Mouse (Mus musculus): Measurements from ENCODE around the gene Nomo1.

Gene Nomo1

DNA sequence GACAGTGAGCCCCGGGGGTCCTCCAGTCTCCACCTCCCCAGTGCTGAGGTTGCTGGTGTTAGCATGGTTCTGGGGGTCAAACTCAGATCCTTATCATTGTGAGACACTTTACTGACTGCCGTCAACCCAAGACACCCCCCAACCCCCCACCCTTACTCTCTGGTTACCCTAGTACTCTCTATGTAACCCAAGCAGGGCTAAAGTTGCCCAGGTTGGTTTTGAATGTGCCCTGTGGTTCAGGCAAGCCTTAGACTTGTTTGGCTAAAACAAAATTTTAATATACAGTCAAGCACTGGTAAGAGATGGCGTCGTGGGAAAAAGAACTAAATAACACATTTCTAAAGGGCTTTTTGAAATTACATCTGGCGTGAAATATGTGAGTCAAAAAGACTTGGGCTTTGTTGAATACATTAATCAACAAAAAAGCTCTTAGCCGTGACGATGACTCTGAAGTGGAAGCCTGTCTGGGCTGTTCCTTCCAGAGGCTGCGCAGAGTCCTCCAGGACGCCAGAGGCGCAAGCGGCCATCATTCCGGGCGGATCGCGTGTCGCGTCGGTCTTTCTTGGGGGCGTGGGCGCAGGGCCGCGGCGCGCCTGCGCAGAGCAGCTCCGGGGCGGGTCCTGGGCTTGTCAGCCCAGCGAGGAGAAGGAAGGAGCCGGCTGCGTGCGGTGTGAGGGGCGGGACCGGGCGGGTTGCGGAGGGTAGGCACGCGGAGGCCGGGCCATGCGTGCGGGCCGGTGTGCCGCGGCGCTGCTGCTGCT is at the start of gene Nomo1:
Gene Nomo1, plus strand, starts transcription at position 590 of the 761 bp plus-strand sequence.
- peak; percentile 87 for DNase-seq (ENCODE audit: low spot score)

DNA sequence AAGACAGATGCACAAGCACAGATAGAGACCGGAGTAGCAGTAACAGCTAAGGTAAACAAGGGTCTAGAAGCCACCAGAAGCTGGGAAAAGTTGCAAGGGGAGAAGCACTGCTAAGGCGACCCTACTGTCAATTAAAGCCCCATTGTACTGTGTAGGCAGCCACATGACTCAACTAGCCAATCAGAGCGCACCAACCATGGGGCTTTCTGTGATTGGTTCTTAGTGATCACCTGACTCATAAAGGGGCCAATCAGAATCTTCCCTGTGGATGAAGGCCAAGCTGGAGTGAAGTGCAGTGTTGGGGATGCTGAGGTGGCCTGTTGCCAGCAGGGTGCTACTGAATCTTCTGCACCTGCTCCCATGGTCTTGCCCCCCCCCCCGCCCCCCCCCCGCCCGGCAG is 46.6 kb upstream of the Nomo1 start:
- no peak for DNase-seq (ENCODE audit: low spot score)

- DNase-seq (ENCODE audit: low spot score): no peak
Measured at GRCm38 (mm10) chr7:45988344-45988743, 45.2 kb upstream of the Nomo1 start.

- no peak for DNase-seq (ENCODE audit: low spot score)
Measured at GRCm38 (mm10) chr7:45992470-45992869, 41.0 kb upstream of the Nomo1 start.

GRCm38 (mm10) chr7:46000577-46000976 is 32.9 kb upstream of the Nomo1 start:
- DNase-seq (ENCODE audit: low spot score): no peak

GRCm38 (mm10) chr7:46002748-46003147 is 30.8 kb upstream of the Nomo1 start:
- DNase-seq (ENCODE audit: low spot score): no peak

DNA sequence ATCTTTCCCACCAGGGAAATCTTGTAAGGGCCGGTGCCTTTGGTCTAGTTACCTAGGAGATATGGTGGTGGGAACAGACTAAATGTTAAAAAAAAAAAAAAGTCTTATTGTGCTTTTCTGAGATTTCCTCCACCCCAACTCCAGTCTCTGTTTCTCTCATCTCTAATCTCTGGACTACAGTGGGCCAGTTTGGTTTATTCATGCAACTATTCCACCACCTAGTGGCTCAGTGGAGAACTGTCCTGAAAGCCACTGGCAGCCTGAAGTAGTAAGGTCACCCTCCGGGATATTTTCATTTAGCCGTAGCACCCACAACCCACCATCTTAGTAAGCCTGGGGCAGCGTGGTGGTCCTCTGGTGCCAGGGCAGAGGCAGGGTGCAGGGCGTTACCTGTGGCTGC is 23.9 kb upstream of the Nomo1 start:
- DNase-seq (ENCODE audit: low spot score): peak; percentile 72

- no peak for DNase-seq (ENCODE audit: low spot score)
Measured at GRCm38 (mm10) chr7:46012121-46012520, 21.4 kb upstream of the Nomo1 start.

DNA sequence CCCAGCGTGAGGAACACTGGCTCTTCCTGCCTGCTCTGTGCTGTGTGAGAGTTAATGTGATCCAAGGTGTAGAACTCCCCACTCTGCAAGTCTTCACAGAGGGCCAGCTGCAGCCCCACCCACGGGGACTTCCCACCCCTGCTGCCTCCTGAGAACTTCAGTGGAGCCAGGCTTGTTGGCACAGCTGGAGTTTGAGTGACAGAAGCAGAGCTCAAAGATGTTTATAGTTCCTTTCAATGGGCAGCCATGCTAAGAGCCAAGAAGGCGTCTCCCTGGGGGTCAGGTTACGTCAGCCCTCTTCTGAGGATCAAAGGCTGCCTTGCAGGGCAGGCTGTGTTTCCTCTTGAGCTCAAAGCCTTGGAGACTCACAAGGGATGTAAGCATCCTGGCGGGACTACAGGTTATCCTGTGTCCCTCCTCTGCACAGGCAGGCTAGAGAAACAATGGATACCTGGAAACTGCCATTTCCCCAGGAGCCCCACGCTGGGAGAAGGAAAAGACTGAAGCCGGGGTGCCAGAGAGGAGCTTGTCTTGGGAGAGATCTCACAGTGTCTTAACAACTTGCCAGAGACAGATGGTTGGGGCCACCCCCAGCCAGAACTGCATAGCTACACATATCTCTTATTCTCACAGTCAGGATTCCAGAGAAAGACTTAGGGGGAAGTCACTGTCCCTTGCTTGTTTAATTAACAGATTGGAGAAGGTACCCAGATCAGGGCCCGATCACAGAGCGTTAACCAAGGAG is 20.1 kb upstream of the Nomo1 start:
- no peak for DNase-seq (ENCODE audit: low spot score)

- no peak for DNase-seq (ENCODE audit: low spot score)
Measured at GRCm38 (mm10) chr7:46019594-46019993, 13.9 kb upstream of the Nomo1 start.

DNA sequence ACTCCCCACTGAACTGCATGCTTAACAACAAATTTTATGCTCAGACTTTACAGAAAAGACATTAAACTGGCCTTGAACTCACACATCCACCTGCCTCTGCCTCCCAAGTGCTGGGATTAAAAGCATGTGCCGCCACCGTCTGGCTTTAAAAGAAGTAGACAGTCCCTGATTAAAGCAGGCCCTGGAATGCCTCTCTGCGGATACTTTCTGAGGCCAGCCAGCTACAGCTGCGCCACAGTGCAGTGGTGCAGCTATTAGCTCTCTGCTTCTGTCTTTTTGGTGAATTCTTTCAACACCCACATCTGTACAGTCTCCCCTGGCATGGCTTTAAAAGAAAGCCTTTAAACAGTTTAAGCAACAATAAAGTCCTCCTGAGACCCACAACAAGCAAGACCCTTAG is 11.5 kb upstream of the Nomo1 start:
- no peak for DNase-seq (ENCODE audit: low spot score)

DNA sequence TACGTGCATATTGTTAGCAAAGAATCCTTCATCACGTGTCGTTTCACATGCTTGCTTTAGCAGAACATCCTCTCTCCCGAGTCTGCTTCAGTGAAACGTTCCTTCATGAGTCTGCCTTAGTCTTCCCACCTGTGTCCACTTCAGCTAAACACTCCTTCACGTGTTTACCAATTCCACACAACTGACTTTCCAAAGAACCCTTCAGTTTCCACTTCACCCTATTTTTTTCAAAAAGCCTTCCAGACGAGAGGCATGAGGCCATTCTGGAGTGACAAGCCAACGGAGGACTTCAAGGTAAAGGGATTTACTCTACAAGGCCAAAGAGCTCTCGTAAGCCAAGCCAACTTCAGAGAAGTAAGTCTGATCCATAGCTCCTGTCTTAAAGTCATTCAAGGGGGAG is 8.1 kb upstream of the Nomo1 start:
- no peak for DNase-seq (ENCODE audit: low spot score)

DNA sequence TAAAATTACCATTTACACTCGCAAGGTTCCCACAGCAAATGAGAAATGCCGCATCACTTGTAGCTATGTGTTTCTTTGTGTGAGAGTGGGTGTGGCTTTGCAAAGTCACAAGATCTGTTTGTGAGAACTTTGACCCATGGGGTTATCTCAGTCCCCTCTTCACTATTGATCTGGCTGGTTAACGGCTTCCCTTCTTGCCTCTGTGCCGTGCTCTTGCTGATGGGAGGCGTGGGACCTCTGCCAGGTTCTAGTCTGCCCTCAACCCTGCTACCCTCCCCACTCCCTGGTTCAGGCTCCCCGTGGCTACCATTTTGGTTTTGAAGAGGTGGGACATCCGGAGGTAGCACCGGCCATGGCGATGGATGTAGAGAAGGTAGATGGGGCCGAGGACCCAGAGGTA is 4.8 kb upstream of the Nomo1 start:
- no peak for DNase-seq (ENCODE audit: low spot score)

DNA sequence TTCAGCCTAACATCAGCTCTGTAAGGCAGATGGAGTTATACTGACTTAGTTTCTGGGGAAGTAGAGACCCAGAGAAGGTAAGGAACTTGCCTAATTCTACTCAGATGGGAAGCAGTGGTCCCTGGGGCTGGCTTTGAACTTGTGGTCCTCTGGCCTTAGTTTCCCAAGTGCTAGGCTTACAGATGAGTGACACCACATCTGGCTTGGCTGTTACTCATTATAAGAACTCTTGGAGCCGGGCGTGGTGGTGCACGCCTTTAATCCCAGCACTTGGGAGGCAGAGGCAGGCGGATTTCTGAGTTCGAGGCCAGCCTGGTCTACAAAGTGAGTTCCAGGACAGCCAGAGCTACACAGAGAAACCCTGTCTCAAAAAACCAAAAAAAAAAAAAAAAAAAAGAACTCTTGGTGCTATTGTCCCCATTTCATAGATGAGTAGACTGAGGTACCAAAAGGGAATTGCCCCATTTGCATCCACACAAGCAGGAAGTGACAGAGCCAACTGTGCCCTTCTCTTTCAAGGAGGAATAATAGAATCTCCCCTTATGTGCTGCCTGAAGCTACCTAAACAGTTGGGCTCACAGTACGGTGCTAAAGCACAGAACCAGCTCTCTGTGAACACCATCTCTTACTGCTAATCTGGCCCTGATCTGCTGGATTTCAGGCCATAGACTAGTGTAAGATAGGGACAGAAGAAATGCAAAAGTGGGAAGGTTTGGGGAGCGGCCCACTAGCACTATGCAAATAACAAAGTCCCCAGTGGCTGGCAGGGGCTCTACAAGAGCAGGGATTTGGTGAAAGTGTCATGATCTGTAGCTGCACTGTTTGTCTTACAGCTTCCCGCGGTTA is 4.0 kb upstream of the Nomo1 start:
- DNase-seq (ENCODE audit: low spot score): no peak

- DNase-seq (ENCODE audit: low spot score): no peak
Measured at GRCm38 (mm10) chr7:46030145-46030488, 3.4 kb upstream of the Nomo1 start, which contains the start of gene Abcc6. Gene Abcc6, minus strand, starts transcription at chr7:46030302.

GRCm38 (mm10) chr7:46031075-46031474 is 2.4 kb upstream of the Nomo1 start:
- DNase-seq (ENCODE audit: low spot score): no peak

- DNase-seq (ENCODE audit: low spot score): no peak
Measured at GRCm38 (mm10) chr7:46033870-46034337, 406 bp downstream of the Nomo1 start.

DNA sequence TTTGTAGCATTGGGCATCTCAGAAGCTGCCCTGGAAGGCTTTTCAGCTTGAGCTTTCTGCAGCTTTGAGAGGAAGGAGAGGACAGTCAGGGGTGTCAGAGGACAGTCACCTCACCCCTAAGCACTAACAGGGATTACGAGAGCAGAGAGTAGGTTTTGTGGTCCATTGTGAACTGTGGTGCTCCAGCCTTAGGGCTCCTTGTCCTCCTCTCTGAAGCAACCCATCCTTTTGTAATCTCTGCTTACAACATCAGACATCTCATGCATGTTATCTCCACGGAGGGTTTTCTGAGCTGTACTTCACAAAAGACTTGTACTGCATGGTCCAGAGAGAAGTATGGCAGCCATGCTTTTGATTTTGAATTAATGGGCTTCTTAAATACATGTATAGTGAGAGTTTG is 1.5 kb downstream of the Nomo1 start:
- DNase-seq (ENCODE audit: low spot score): no peak

DNA sequence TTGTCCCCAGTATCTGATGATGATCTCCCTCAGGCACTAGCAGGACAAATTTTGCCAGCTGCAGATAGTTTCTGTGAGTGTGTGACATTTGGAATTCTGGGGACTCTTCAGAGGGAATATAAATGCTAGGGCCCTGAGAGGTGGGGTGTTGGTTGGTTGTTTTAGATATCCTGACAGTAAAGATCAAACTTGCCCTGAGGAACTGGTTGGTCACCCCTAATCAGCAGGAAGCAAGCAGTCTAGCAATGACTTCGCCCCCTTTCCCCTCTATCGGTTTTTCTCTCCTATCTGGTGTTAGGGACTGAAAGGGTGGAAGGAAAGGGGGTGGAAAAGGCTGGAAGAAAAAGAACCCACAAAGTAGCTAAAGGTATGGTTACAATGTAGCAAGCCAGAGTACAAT is 2.0 kb downstream of the Nomo1 start:
- no peak for DNase-seq (ENCODE audit: low spot score)

- DNase-seq (ENCODE audit: low spot score): no peak
Measured at GRCm38 (mm10) chr7:46037433-46037832, 3.9 kb downstream of the Nomo1 start.

DNA sequence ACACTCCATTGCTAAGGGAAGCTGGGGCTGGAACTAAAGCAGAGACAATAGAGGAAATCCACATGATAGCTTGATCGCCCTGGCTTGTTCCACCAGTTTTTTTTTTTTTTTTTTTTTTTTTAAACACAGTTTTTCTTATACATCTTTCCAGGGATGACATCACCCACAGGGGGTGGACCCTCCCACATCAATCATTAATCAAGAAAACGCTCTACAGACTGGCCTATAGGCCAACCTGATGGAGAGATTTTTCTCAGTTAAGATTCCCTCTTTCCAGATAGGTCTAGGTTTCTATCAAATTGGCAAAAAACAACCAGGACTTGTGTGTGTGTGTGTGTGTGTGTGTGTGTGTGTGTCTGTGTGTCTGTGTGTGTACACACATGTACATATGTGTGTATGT is 6.4 kb downstream of the Nomo1 start:
- DNase-seq (ENCODE audit: low spot score): no peak

GRCm38 (mm10) chr7:46044106-46044505 is 10.6 kb downstream of the Nomo1 start:
- no peak for DNase-seq (ENCODE audit: low spot score)

GRCm38 (mm10) chr7:46045882-46046281 is 12.4 kb downstream of the Nomo1 start:
- DNase-seq (ENCODE audit: low spot score): no peak
